ENCODE assay signal across 21 mouse cellular contexts in genomic region chr12:12625788-12626187, GRCm38 (mm10).
DNase-seq lines count a peak whose midpoint lies in the region; ATAC-seq and TF ChIP-seq lines count a peak whose summit lies in the region.
"Had no signal": no experiment of that assay in that cellular context is flagged by ENCODE, and none has a peak within 500 bp of the region (broad histone marks: within the 10 kb centered on the region; RNA-seq: fewer than 3 reads in every experiment).

No protein-coding gene starts in this region.

- TF ChIP-seq CTCF in kidney, postnatal 0 days (IDR thresholded peaks at IDR 0.05; ENCODE audit: low read depth): no peak

- no peak for ATAC-seq in hindbrain, embryonic 16.5 days
- ATAC-seq in kidney, embryonic 15.5 days (replicated peaks; ENCODE audit: low FRiP score): 0 out of 2 replicates have a peak, but pooled peaks have one; percentile 47
- ATAC-seq in kidney, postnatal 0 days (replicated peaks; ENCODE audit: low FRiP score, low read depth): no peak
- ATAC-seq: forebrain, embryonic 13.5 days; forebrain, embryonic 15.5 days had no signal

- no peak overlapping the region for H3K9ac ChIP-seq in hindbrain, embryonic 16.5 days (ENCODE audit: low read depth, low read length)
- H3K9ac ChIP-seq in kidney, embryonic 15.5 days: no peak overlapping the region
- H3K9ac ChIP-seq in kidney, postnatal 0 days (ENCODE audit: low read depth, low read length): no peak overlapping the region
- H3K9ac ChIP-seq: embryonic facial prominence, embryonic 13.5 days; embryonic facial prominence, embryonic 15.5 days; forebrain, embryonic 13.5 days; forebrain, embryonic 15.5 days had no signal

- WGBS in hindbrain, embryonic 10.5 days: 84% methylated on average over 1 of the region's 1 CpGs
- WGBS in hindbrain, embryonic 16.5 days: 89% methylated on average over 1 of the region's 1 CpGs
- 61% methylated on average over 1 of the region's 1 CpGs for WGBS in kidney, embryonic 15.5 days
- 68% methylated on average over 1 of the region's 1 CpGs for WGBS in kidney, postnatal 0 days

- no peak overlapping the region for H3K4me3 ChIP-seq in hindbrain, embryonic 10.5 days
- no peak overlapping the region for H3K4me3 ChIP-seq in hindbrain, embryonic 16.5 days (ENCODE audit: low read length)
- H3K4me3 ChIP-seq in kidney, embryonic 15.5 days (replicated peaks): no peak overlapping the region
- no peak overlapping the region for H3K4me3 ChIP-seq in kidney, postnatal 0 days (replicated peaks; ENCODE audit: low read depth, low read length)
- H3K4me3 ChIP-seq: embryonic facial prominence, embryonic 13.5 days; embryonic facial prominence, embryonic 15.5 days; erythroblast, embryonic 14.5 days; forebrain, embryonic 13.5 days; forebrain, embryonic 15.5 days had no signal

- H3K4me1 ChIP-seq in hindbrain, embryonic 10.5 days (replicated peaks): peaks cover 28% of the 10 kb centered on the region
- H3K4me1 ChIP-seq in hindbrain, embryonic 16.5 days (ENCODE audit: control insufficient read depth, insufficient read depth, low read depth, low read length): peaks cover 2% of the 10 kb centered on the region
- peaks cover 4% of the 10 kb centered on the region; the same call in 1 of the 2 replicates for H3K4me1 ChIP-seq in kidney, embryonic 15.5 days
- H3K4me1 ChIP-seq in kidney, postnatal 0 days (replicated peaks; ENCODE audit: insufficient read depth, low read length): no peaks in the 10 kb centered on the region

- H3K9me3 ChIP-seq in hindbrain, embryonic 10.5 days: no peaks in the 10 kb centered on the region
- H3K9me3 ChIP-seq in hindbrain, embryonic 16.5 days (ENCODE audit: control insufficient read depth, low read length): no peaks in the 10 kb centered on the region
- H3K9me3 ChIP-seq in kidney, embryonic 15.5 days (replicated peaks): no peaks in the 10 kb centered on the region
- no peaks in the 10 kb centered on the region for H3K9me3 ChIP-seq in kidney, postnatal 0 days (replicated peaks; ENCODE audit: low read length)
- H3K9me3 ChIP-seq: embryonic facial prominence, embryonic 13.5 days; embryonic facial prominence, embryonic 15.5 days; forebrain, embryonic 13.5 days; forebrain, embryonic 15.5 days had no signal

- H3K4me2 ChIP-seq in hindbrain, embryonic 16.5 days (ENCODE audit: low read length): no peak overlapping the region
- no peak overlapping the region for H3K4me2 ChIP-seq in kidney, embryonic 15.5 days
- H3K4me2 ChIP-seq in kidney, postnatal 0 days (ENCODE audit: low read length): no peak overlapping the region
- H3K4me2 ChIP-seq: embryonic facial prominence, embryonic 13.5 days; embryonic facial prominence, embryonic 15.5 days; forebrain, embryonic 13.5 days; forebrain, embryonic 15.5 days had no signal

- DNase-seq in hindbrain, embryonic 10.5 days (ENCODE audit: low spot score): no peak
- DNase-seq in kidney, adult 8-10 months: no peak
- DNase-seq in kidney, postnatal 0 days (ENCODE audit: low spot score): peak; percentile 28
- DNase-seq in kidney, postnatal 36 days: no peak
- DNase-seq: adrenal gland, adult 2 months; adrenal gland, postnatal 10 days; adrenal gland, postnatal 25 days; cerebellum, adult 11 months; cerebellum, adult 18-20 months; cerebellum, adult 8-10 months; cerebellum, adult 9-11 months; cerebellum, postnatal 14 days; cerebellum, postnatal 36 days; embryo, embryonic 11 days had no signal

- peaks cover 14% of the 10 kb centered on the region for H3K27me3 ChIP-seq in hindbrain, embryonic 10.5 days (ENCODE audit: insufficient read depth, poor library complexity, severe bottlenecking)
- H3K27me3 ChIP-seq in hindbrain, embryonic 16.5 days (replicated peaks; ENCODE audit: control insufficient read depth, insufficient read depth, low read length): no peaks in the 10 kb centered on the region
- H3K27me3 ChIP-seq in kidney, embryonic 15.5 days: no peaks in the 10 kb centered on the region
- H3K27me3 ChIP-seq in kidney, postnatal 0 days (ENCODE audit: insufficient read depth, low read length): no peaks in the 10 kb centered on the region
- H3K27me3 ChIP-seq: embryonic facial prominence, embryonic 13.5 days; embryonic facial prominence, embryonic 15.5 days; forebrain, embryonic 13.5 days; forebrain, embryonic 15.5 days had no signal

- H3K27ac ChIP-seq in hindbrain, embryonic 10.5 days: peak overlapping the region; percentile 81
- H3K27ac ChIP-seq in hindbrain, embryonic 16.5 days (ENCODE audit: low read depth, low read length): no peak overlapping the region
- H3K27ac ChIP-seq in kidney, embryonic 15.5 days: no peak overlapping the region
- no peak overlapping the region for H3K27ac ChIP-seq in kidney, postnatal 0 days
- H3K27ac ChIP-seq: embryonic facial prominence, embryonic 13.5 days; embryonic facial prominence, embryonic 15.5 days; forebrain, embryonic 13.5 days; forebrain, embryonic 15.5 days had no signal

- no peaks in the 10 kb centered on the region for H3K36me3 ChIP-seq in hindbrain, embryonic 10.5 days
- H3K36me3 ChIP-seq in hindbrain, embryonic 16.5 days (ENCODE audit: control insufficient read depth, insufficient read depth, low read length): no peaks in the 10 kb centered on the region
- H3K36me3 ChIP-seq in kidney, embryonic 15.5 days: no peaks in the 10 kb centered on the region
- H3K36me3 ChIP-seq in kidney, postnatal 0 days (ENCODE audit: insufficient read depth, low read length): no peaks in the 10 kb centered on the region
- H3K36me3 ChIP-seq: embryonic facial prominence, embryonic 13.5 days; embryonic facial prominence, embryonic 15.5 days; forebrain, embryonic 15.5 days had no signal
